Mouse (Mus musculus) ES-Bruce4 (cell line): ENCODE results near the gene Stoml3.

Source experiments
- CTCF ChIP-seq: IDR thresholded peaks from one replicate; pipeline ENCODE4 v1.8.1; 2011; ENCODE audit warnings: low read depth, low read length
- EP300 ChIP-seq: IDR thresholded peaks from 2 replicates; pipeline ENCODE4 v1.6.1; 2011; ENCODE audit warnings: low read depth, low read length; ENCODE audit not compliant: insufficient read depth

GRCm38 (mm10) chr3:53465330-53465729, 23.1 kb upstream of the Stoml3 start:
- TF ChIP-seq EP300 = no peak
- TF ChIP-seq CTCF = no peak
